Mouse (Mus musculus) B cell, adult 2 months (primary cell): Measurements from ENCODE around the gene Cnot2.

Experiments
- DNase-seq, 2 experiments: peaks; one replicate each; pipeline ENCODE4 v3.0.0; 2022

Cnot2 gene

GRCm38 (mm10) chr10:116562210-116562609 is 19.1 kb downstream of the Cnot2 start:
- DNase-seq = no peak

GRCm38 (mm10) chr10:116559171-116559570 is 22.1 kb downstream of the Cnot2 start:
- no peak for DNase-seq

- no peak for DNase-seq
Measured at GRCm38 (mm10) chr10:116557166-116557565, 24.1 kb downstream of the Cnot2 start.

GRCm38 (mm10) chr10:116554434-116554833 is 26.9 kb downstream of the Cnot2 start:
- DNase-seq = no peak

GRCm38 (mm10) chr10:116547958-116548357 is 33.4 kb downstream of the Cnot2 start:
- DNase-seq = peak; percentile 38 to 51

GRCm38 (mm10) chr10:116546177-116546576 is 35.1 kb downstream of the Cnot2 start:
- no peak for DNase-seq

GRCm38 (mm10) chr10:116543061-116543460 is 38.2 kb downstream of the Cnot2 start:
- DNase-seq = no peak

GRCm38 (mm10) chr10:116540750-116541149 is 40.6 kb downstream of the Cnot2 start:
- DNase-seq = no peak

GRCm38 (mm10) chr10:116537495-116537894 is 43.8 kb downstream of the Cnot2 start:
- no peak for DNase-seq

GRCm38 (mm10) chr10:116534278-116534677 is 47.0 kb downstream of the Cnot2 start:
- DNase-seq = no peak

- no peak for DNase-seq
Measured at GRCm38 (mm10) chr10:116532561-116532960, 48.8 kb downstream of the Cnot2 start.

GRCm38 (mm10) chr10:116531063-116531462 is 50.2 kb downstream of the Cnot2 start:
- DNase-seq = no peak

- DNase-seq = no peak
Measured at GRCm38 (mm10) chr10:116519588-116519987, 61.7 kb downstream of the Cnot2 start.

GRCm38 (mm10) chr10:116515590-116515989 is 65.7 kb downstream of the Cnot2 start:
- DNase-seq = no peak

GRCm38 (mm10) chr10:116515158-116515557 is 66.2 kb downstream of the Cnot2 start:
- DNase-seq = peak in 1 of 2 experiments; percentile 15

- peak; percentile 18 to 31 for DNase-seq
Measured at GRCm38 (mm10) chr10:116513254-116513635, 68.1 kb downstream of the Cnot2 start.

GRCm38 (mm10) chr10:116512521-116513253 is 68.6 kb downstream of the Cnot2 start:
- peak; percentile 25 to 31 for DNase-seq

GRCm38 (mm10) chr10:116505303-116506014 is 75.9 kb downstream of the Cnot2 start:
- peak; percentile 32 to 48 for DNase-seq

GRCm38 (mm10) chr10:116492768-116493167 is 88.5 kb downstream of the Cnot2 start:
- no peak for DNase-seq

- DNase-seq = no peak
Measured at GRCm38 (mm10) chr10:116486895-116487747, 94.2 kb downstream of the Cnot2 start.

GRCm38 (mm10) chr10:116481917-116482316 is 99.4 kb downstream of the Cnot2 start:
- no peak for DNase-seq

GRCm38 (mm10) chr10:116480988-116481387 is 100.3 kb downstream of the Cnot2 start:
- DNase-seq = no peak

GRCm38 (mm10) chr10:116476559-116476958 is 104.8 kb downstream of the Cnot2 start:
- DNase-seq = no peak
